Mouse (Mus musculus) forebrain, embryonic 14.5 days (tissue): ENCODE measurements around the gene 5730596B20Rik. TPM values are rescaled to one million over a fixed set of nuclear protein-coding genes. Genes with fewer than 3 reads are reported as not detected.

Experiments
- ATAC-seq: fragments of 200-750 bp; cut with Nextera tagmentation; 2 replicates; pipeline ENCODE4 v1.8.0; 2017; ENCODE audit warnings: mild to moderate bottlenecking, moderate library complexity
- DNase-seq: peaks from one replicate; pipeline ENCODE4 v3.0.0-alpha.2; 2015; ENCODE audit warnings: low spot score
- H3K27ac ChIP-seq: fragments of 300-500 bp; sonication (generic); 2 replicates; pipeline ENCODE4 v1.5.1; 2014; ENCODE audit warnings: low read depth, mild to moderate bottlenecking, control low read depth, low read length, moderate library complexity
- H3K27me3 ChIP-seq: fragments of 300-500 bp; sonication (generic); replicated peaks from 2 replicates; pipeline ENCODE4 v1.6.1; 2014; ENCODE audit warnings: low read length, control low read depth, mixed read lengths; ENCODE audit not compliant: control insufficient read depth, insufficient read depth
- H3K36me3 ChIP-seq: fragments of 300-500 bp; sonication (generic); 2 replicates; pipeline ENCODE4 v1.6.1; 2014; ENCODE audit warnings: low read length, control low read depth; ENCODE audit not compliant: control insufficient read depth, insufficient read depth
- H3K4me1 ChIP-seq: fragments of 300-500 bp; sonication (generic); 2 replicates; pipeline ENCODE4 v1.6.1; 2014; ENCODE audit warnings: antibody characterized with exemption, low read length, control low read depth; ENCODE audit not compliant: control insufficient read depth, insufficient read depth
- H3K4me2 ChIP-seq: fragments of 300-500 bp; sonication (generic); 2 replicates; pipeline ENCODE4 v1.6.1; 2014; ENCODE audit warnings: mild to moderate bottlenecking, control low read depth, low read length
- H3K4me3 ChIP-seq: fragments of 300-500 bp; sonication (generic); 2 replicates; pipeline ENCODE4 v1.5.1; 2014; ENCODE audit warnings: low read depth, low read length, control low read depth
- H3K9ac ChIP-seq: fragments of 300-500 bp; sonication (generic); 2 replicates; pipeline ENCODE4 v1.6.1; 2014; ENCODE audit warnings: mild to moderate bottlenecking, low read length, control low read depth, moderate library complexity
- H3K9me3 ChIP-seq: fragments of 300-500 bp; sonication (generic); replicated peaks from 2 replicates; pipeline ENCODE4 v1.6.1; 2016; ENCODE audit warnings: low read length, control low read depth, mixed read lengths; ENCODE audit not compliant: control insufficient read depth
- WGBS: fragments of 180-500 bp; shearing (Covaris S2); extraction: QIAGEN DNeasy Blood & Tissue Kit; methylation state at CpG from one replicate; pipeline ENCODE4 v1.1.7; 2014; 5-methylcytosine and 5-hydroxymethylcytosine counted together
- polyA plus RNA-seq: library from polyadenylated mRNA; unstranded; fragments of >200 nt; fragmentation: Nextera tagmentation; extraction: Ambion mirVana; gene quantifications from 2 replicates; pipeline ENCODE4 v1.2.1, GENCODE M21; 2014

Gene 5730596B20Rik
- polyA plus RNA-seq, 1 experiment from 2014 or later = not detected

- DNase-seq (no peak), ATAC-seq (no peak)
- no peak overlapping the region for H3K27ac ChIP-seq
- WGBS = 2% methylated on average over 60 of the region's 60 CpGs
- peaks cover 100% of the 10 kb centered on the region for H3K27me3 ChIP-seq
- peak overlapping the region; percentile 45 for H3K4me2 ChIP-seq
- H3K4me1 ChIP-seq = peaks cover 9% of the 10 kb centered on the region
- no peaks in the 10 kb centered on the region for H3K9me3 ChIP-seq
- H3K4me3 ChIP-seq = peak overlapping the region; percentile 15
- no peaks in the 10 kb centered on the region for H3K36me3 ChIP-seq
- no peak overlapping the region for H3K9ac ChIP-seq
Measured at GRCm38 (mm10) chr6:52216691-52217458, 39.6 kb downstream of the 5730596B20Rik start.

- peak overlapping the region; percentile 15 for H3K4me3 ChIP-seq
- H3K9ac ChIP-seq = no peak overlapping the region
- ATAC-seq (peak; percentile 57), DNase-seq (no peak)
- no peak overlapping the region for H3K27ac ChIP-seq
- H3K4me1 ChIP-seq = peaks cover 9% of the 10 kb centered on the region
- no peaks in the 10 kb centered on the region for H3K36me3 ChIP-seq
- peaks cover 100% of the 10 kb centered on the region for H3K27me3 ChIP-seq
- WGBS = under 1% methylated on average over 24 of the region's 25 CpGs
- peak overlapping the region; percentile 45 for H3K4me2 ChIP-seq
- H3K9me3 ChIP-seq = no peaks in the 10 kb centered on the region
Measured at GRCm38 (mm10) chr6:52217459-52217768, 40.1 kb downstream of the 5730596B20Rik start.

- no peaks in the 10 kb centered on the region for H3K36me3 ChIP-seq
- no peak for DNase-seq
- no peak overlapping the region for H3K4me3 ChIP-seq
- peaks cover 100% of the 10 kb centered on the region for H3K27me3 ChIP-seq
- H3K27ac ChIP-seq = no peak overlapping the region
- WGBS = 2% methylated on average over 23 of the region's 23 CpGs
- ATAC-seq = no peak
- H3K4me1 ChIP-seq = peaks cover 9% of the 10 kb centered on the region
- H3K9me3 ChIP-seq = no peaks in the 10 kb centered on the region
- no peak overlapping the region for H3K4me2 ChIP-seq
- H3K9ac ChIP-seq = no peak overlapping the region
Measured at GRCm38 (mm10) chr6:52217895-52218642, 40.8 kb downstream of the 5730596B20Rik start.

- 6% methylated on average over 14 of the region's 14 CpGs for WGBS
- Histone ChIP-seq H3K27me3 (peaks cover 100% of the 10 kb centered on the region), H3K4me2 (no peak overlapping the region), H3K9me3 (no peaks in the 10 kb centered on the region), H3K4me3 (no peak overlapping the region), H3K4me1 (peaks cover 9% of the 10 kb centered on the region), H3K9ac (no peak overlapping the region), H3K27ac (no peak overlapping the region), H3K36me3 (no peaks in the 10 kb centered on the region)
- DNase-seq (no peak), ATAC-seq (no peak)
Measured at GRCm38 (mm10) chr6:52218643-52219215, 41.4 kb downstream of the 5730596B20Rik start.

- Histone ChIP-seq H3K4me2 (no peak overlapping the region), H3K36me3 (no peaks in the 10 kb centered on the region), H3K27ac (no peak overlapping the region), H3K9ac (no peak overlapping the region), H3K9me3 (no peaks in the 10 kb centered on the region), H3K4me1 (peaks cover 9% of the 10 kb centered on the region), H3K4me3 (no peak overlapping the region), H3K27me3 (peaks cover 100% of the 10 kb centered on the region)
- ATAC-seq (no peak), DNase-seq (no peak)
- WGBS = 16% methylated on average over 9 of the region's 9 CpGs
Measured at GRCm38 (mm10) chr6:52219234-52219942, 42.1 kb downstream of the 5730596B20Rik start.

GRCm38 (mm10) chr6:52220003-52220864 is 42.9 kb downstream of the 5730596B20Rik start:
- DNase-seq = no peak
- H3K27me3 ChIP-seq = peaks cover 100% of the 10 kb centered on the region
- no peak overlapping the region for H3K4me2 ChIP-seq
- no peaks in the 10 kb centered on the region for H3K9me3 ChIP-seq
- no peak for ATAC-seq
- 9% methylated on average over 32 of the region's 32 CpGs for WGBS
- no peaks in the 10 kb centered on the region for H3K36me3 ChIP-seq
- H3K4me3 ChIP-seq = no peak overlapping the region
- H3K9ac ChIP-seq = no peak overlapping the region
- no peak overlapping the region for H3K27ac ChIP-seq
- peaks cover 9% of the 10 kb centered on the region for H3K4me1 ChIP-seq

GRCm38 (mm10) chr6:52220865-52221310 is 43.6 kb downstream of the 5730596B20Rik start:
- no peak overlapping the region; the same call in 1 of the 2 replicates for H3K9ac ChIP-seq
- H3K4me3 ChIP-seq = peak overlapping the region; percentile 37; the same call in 1 of the 2 replicates
- H3K36me3 ChIP-seq = no peaks in the 10 kb centered on the region
- WGBS = 5% methylated on average over 12 of the region's 12 CpGs
- ATAC-seq (no peak), DNase-seq (no peak)
- peaks cover 9% of the 10 kb centered on the region for H3K4me1 ChIP-seq
- H3K9me3 ChIP-seq = no peaks in the 10 kb centered on the region
- peak overlapping the region; percentile 68 for H3K4me2 ChIP-seq
- H3K27me3 ChIP-seq = peaks cover 100% of the 10 kb centered on the region
- no peak overlapping the region for H3K27ac ChIP-seq
